Mouse (Mus musculus): Measurements from ENCODE around the gene B230307C23Rik.
"Not testable (repeated sequence)": the region's sequence is repeated elsewhere in the genome, so short reads cannot be mapped to it uniquely, and the experiment has no call there.

Gene B230307C23Rik

DNA sequence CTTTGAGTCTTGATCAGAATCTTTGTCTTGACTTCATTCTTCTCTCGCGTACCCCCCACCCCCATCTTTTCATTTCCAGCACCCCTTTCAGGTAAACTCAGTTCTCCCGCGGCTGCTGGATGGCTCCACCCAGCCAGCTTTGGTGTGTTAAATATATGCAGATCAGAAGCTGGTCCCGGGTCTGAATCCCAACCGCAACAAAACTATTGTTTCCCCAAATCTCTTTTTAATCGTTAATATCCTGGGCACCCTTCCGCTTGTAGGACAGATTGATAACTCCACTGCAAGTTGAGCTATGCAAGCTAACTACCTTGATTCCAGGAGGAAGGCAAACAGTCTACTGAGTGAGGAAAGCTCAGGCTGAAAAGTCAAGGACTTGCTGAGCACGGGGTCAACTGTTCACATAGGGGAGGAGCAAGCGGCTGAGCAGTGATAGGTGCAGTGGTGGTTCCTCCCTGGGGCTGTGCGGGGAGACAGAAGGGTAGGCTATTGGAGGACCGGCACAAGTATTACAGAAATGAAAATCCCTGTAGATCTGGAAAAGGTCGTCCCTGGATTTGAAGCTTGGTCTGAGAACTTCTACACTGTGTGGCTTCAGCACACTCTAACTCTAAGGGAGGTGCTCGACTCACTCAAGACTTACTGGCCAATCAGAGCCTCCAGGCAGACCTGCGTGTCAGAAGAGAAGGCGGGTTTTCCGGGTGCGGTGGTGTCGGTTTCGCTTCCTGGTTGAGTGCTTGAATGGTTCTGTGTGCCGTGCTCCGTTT is at the start of gene B230307C23Rik:
TSS of gene B230307C23Rik (plus strand) at position 700 of the 767 bp plus-strand sequence.
- DNase-seq (ENCODE audit: low spot score), result peak; percentile 77

DNA sequence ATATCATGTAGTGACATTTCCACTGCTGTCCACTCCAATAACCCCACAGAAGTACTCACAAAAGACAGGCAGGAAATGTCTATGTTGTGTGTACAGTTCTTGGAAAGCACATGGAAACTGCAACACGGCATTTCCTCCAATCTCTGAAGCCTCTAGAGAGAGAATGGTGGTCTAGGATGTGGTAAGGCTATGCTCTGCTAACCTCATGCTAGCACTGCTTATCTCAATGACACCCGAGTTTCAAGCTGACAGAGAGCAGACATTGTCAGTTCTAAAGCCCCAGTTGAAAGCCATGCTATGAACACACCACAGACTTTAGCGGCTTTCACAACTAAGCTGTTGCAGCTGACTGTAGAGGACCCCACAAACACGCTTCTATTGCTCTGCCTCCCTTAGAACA is 48.3 kb upstream of the B230307C23Rik start:
- no peak for DNase-seq (ENCODE audit: low spot score)

DNA sequence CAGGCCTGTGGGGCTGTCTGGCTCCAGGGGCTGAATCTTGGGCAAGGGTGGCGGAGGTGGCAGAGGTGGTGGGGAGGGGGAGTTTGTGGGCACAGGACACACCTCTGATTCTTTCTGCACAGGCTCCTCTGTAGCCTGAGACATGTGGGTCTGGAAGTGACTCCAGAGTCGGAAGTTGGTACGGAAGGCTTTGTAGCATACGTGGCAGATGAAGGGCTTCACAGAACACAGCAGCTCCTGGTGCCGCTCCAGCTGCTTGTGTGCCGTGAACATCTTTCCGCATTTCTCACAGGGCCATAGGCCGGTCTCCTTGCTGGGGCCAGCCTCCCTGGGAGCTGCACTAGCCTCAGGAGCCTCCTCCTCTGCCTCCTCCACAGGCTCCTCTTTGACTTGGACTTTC is 47.1 kb upstream of the B230307C23Rik start:
- no peak for DNase-seq (ENCODE audit: low spot score)

DNA sequence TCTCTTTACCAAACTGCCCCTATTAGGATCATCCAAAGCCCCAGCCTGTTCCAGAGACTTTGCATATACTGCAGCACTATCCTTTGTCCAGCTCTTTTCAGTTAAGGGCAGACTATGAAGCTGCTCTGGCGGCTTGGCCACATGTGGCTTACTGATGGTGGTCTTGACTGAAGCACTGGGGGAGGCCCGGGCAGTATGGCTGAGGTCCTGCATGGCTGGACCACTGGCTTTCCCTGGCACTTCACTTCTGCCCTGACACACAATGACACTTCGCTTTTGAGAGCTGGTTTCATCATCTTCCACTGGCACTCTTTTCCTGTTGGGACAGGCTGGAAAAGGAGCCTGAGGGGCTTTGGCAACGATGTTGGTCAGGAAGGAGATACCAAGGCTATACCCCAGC is 44.7 kb upstream of the B230307C23Rik start:
- DNase-seq (ENCODE audit: low spot score), result no peak

DNA sequence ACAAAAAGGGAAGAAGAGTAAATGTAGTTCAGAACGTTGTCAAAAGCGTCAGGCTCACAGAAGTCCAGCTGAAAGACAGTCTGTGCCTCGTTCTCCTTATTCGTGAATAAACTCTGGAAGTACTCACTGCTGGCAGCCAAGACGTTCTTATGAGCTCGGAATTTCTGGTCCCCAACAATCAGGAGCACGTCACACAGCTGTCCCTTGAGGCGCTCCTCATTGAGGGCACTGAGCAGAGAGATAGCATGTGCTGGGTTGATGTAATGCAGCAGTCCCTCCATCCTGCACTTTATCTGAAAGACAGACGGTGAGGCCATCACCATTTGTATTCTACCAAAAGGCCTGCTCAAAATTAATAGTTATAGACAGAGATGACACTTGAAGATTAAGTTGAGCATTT is 44.3 kb upstream of the B230307C23Rik start:
- no peak for DNase-seq (ENCODE audit: low spot score)

DNA sequence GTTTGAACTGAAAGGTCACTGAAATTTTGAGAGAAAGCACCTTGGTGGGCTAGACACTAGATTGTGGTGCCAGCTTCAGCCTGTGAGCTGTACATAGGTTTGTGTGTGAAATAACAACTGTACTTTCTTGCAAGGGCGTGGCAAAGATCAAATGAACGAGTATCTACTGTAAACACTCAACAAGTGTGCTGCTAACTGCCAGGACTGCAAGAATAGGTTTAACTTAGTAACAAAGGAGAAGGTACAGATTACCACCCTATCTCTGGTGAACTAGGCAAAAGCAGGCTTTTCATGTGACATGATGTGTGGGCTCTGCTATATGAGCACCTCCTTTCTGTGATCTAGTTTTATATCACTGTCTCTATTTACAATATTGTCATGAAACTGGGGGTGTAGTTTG is 43.8 kb upstream of the B230307C23Rik start:
- DNase-seq (ENCODE audit: low spot score), result no peak

DNA sequence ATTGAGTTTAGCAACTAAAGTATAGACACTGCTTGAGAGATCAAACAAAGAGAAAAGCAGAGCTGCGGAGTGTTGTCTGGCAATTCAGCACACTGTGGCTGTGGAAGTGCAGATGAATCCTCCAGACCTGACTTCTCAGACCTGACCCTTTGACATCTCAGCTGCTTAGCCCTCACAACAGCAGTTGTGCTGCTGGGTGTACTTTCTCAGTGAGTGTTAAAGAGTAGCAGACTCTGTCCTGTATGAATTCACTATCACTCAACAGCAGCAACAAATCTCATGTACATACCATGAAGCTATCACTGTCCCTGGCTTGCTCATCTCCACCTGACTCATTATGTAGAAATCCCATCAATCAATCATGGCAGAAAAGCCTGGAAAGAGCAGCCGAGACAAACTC is 41.1 kb upstream of the B230307C23Rik start:
- DNase-seq (ENCODE audit: low spot score), result no peak

DNA sequence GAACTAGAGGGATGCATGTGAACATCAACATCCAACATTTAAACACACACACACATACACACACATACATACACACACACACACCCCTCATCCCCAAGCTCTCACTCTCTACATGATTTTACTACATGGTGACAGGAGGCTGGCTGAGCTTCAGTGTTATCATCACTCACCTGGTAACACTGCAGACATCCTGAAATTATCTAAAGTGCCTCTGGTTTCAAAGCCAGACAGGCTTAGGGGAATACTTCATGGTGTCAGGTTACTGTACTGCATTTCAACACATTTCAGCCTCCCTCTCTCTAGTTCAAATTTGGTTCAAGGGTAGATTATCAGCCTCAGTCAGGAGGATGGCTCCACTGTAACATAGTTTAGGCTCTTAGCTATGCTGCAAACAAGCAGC is 39.5 kb upstream of the B230307C23Rik start:
- DNase-seq (ENCODE audit: low spot score), result no peak

DNA sequence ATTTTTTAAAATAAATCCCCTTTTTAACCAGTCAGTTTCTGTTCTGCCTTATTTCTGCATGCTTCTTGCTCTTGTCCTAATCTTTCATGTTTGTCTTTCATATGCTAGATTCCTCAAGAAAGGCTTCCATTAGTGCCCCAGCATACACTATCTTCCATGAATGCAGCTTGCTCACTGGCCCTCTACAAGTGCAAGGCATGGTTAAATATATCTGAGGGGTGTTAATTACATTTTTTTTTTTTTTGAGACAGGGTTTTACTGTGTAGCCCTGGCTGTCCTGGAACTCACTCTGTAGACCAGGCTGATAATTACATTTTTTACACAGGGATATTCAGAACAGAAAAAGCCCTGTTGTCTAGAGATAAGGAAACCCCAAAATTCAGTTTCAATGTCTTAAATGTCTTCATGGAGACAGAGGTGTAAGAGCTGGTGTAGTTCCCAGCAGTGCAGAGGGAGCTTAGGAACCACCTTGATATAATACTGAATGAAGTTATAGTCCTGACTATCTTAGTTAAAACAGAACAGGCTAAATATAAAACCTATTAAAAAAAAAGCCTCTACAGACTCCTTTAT is 38.6 kb upstream of the B230307C23Rik start:
- DNase-seq (ENCODE audit: low spot score), result no peak

DNA sequence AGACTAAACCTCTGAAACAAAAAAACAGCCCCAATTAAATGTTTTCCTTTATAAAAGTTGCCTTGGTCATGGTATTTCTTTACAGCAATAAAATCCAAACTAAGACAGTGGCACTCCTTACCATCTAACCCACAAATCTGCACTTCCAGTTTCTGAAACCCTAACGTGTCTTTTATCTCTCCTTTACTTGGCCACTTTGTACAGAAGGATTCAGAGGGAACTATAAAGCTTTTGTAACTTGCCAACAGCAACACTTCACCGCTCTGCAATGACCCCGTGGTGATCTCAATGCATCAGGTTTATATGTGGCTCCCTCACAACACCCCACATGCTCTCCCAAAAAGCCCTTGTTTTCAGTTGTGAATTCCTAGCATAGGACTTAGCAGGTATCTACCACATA is 36.8 kb upstream of the B230307C23Rik start:
- no peak for DNase-seq (ENCODE audit: low spot score)

DNA sequence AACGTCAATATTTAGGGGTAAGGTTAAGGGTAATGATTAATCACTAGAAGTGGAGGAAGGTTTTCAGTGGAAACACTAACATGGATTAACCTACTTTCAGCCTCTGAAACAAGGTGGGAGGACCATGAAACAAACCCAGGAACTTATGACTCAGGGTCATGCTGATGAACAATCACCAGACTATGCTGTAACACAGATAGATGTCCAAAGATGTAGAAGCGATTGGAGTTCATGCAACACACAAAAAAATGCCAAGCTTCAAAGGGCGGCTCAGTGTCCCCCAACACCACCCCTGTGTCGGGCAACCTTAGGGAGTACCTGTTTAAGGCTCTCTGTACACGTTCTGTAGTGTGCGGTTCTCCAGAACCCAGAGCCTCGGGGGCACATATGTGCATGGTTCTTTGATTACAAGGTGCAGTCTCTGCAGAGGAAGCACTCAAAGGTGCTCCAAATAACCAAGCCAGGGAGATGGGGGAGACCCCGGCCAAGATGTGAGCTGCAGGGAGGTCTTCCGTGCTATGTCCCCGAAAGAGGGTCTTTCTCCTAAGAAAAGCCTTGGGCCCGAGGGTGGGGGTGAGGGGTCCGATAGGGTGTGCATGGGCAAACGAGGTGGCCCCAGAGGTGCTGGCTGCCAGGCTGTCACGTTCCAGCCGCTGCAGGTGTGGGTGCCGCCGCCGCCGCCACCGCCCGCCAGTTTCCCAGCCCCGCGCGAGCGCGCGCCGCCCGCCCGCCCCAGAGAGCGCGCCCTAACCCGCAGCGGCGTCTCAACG is 35.5 kb upstream of the B230307C23Rik start:
- no peak for DNase-seq (ENCODE audit: low spot score)

DNA sequence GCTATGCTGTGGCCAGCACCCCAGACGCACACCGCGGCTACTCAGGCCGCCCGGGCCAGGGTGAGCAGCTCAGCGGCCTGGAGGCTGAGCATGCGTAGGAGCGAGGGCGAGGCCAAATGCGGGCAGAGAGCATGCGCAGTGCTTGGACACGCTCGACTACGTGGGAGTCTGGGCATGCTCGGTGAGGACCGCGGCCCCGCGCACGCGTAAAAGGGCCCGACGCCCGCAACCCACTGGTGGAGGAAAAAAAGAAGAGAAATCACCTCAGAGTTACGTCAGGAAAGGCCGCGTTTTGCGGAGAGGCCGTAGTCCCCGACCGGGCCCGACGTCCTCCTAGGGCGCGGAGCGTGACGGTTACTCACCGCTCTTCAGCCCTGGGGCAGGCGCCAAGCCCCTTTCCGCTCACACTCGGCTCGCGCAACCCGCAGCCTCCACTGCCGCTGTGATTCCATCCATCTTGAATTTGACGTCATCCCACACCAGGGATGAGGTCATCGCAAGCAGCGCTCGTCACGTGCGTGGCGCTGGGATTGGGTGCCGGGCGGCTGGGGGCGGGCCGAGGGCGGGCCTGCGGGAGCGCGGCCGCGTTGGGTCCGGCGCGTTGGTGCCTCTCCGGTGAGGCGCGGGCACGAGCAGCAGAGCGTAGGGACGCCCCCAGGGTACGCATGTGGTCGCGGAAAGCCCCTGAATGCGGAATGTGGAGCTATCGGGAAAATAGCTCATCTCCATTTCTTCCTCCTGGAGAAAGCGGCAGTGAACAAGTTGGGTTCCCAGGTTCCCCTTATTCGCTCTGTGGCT is 34.8 kb upstream of the B230307C23Rik start, which contains the start of the genes C2cd2 and Zbtb21:
TSS of gene C2cd2 (minus strand) at position 448 of the 798 bp plus-strand sequence.
TSS of gene Zbtb21 (minus strand) at position 472 of the 798 bp plus-strand sequence.
- peak; percentile 95 for DNase-seq (ENCODE audit: low spot score)

DNA sequence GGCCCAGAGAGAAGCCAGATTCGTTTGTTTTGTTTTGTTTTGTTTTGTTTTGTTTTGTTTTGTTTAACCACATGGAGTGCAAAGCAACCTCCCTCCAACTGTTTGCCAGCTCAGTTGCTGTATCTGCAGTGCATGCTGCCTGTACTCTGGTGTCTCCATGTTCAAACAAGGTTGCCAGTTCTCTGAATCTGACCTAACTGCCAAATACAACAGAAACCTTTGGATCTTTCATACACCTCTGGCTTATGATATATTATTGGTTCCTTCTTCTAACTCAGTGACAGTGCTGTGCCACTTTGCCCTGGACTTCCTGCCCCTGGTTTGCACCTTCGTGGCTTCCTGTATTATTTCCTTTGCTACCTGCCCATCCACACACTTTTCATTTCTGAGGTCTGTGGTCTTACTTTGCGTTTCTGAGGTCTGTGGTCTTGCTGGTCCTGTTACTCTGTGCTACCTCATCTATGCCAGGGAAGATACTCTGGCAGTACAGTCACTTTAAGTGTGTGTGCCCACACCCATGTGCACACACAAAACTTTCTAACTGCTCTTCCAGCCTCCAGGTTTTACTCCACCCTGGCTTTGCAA is 33.1 kb upstream of the B230307C23Rik start:
- DNase-seq (ENCODE audit: low spot score), result no peak

DNA sequence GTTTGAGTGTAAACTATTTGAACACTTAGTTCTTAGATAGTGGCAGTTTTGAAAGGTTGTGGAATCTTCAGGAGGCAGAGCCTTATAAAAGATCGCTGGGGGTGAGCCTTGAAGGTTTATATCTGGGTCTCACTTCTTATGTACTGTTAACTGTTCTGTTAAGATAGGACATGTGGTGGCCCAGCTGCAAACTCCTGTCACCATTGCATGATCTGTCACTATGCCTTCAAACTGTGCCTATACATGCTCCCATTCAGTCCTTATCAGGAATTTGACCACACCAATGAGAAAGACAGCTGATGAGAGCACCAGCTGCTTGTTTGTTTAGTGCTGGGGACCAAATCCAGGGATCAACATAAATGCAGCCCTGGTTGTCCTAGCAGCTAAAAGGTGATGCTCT is 19.8 kb upstream of the B230307C23Rik start:
- DNase-seq (ENCODE audit: low spot score), result no peak

DNA sequence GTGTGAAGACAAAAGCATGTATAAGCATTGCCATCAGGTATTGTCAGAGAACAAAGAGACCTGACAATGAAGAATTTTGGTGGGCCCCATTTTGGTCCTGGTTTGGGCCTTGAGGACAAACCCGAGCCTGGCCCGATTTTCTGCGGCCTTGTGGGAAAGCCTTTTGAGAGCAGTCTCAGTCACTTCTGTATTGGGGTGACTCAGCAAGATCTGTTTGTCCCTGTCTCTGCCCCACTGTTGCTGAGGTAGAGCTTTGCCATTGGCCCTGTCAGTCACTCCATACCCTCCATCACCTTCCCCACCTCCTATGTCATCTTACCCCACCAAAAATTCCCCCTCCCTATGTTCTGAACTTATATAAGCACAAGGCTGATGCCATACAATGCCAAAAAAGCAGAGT is 19.4 kb upstream of the B230307C23Rik start:
- DNase-seq (ENCODE audit: low spot score), result no peak

DNA sequence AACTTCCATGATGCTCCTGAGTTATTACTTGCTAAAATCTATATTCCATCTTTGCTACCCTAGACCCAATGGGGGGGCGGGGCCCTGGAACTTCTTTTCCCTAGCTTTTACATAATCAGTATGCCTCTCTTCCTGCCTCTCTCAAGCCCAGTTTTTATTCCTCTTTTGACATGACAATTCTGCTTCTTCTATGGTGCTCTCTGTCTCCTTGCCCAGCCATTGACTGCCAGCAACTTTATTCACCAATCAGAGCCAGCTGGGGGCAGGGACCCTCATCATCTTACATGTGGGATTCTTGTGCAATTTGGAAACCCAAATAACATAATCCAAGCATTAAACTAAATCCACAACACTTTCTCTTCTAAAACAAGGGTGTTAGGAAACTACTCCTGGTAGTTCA is 15.8 kb upstream of the B230307C23Rik start:
- no peak for DNase-seq (ENCODE audit: low spot score)

DNA sequence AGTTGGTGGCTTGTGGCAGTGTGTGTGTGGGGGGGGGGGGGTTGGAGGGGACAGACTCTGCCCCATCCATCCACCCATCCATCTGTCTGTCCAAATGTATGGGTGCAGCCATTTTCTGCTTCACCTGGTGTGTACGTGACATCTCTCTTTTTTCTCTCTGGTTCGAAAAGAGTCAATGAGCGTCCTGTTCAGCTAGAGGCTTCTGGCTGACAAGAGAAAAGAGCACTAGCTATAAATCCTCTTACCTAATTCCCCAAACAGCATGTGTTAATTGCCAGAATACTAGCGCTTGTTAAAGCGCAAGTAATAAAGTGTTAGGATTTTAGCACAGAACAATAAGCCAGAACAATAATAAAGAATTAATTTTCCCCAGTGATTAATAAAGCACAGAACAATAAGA is 12.5 kb upstream of the B230307C23Rik start:
- no peak for DNase-seq (ENCODE audit: low spot score)

DNA sequence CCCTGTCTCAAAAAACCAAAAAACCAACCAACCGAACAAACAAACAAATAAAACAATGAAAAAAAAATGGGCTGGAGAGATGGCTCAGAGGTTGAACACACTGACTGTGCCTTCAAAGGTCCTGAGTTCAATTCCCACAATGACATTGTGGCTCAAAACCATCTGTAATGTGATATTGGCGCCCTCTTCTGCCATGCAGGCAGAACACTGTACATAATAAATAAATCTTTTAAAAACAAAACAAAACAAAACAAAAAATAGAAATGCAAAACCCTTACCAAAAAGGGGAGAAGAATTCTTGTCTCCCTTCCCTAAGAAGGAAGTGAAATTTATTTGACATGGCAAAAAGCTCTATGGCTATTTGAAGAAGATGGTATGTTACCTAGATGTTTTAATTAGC is 5.6 kb upstream of the B230307C23Rik start:
- DNase-seq (ENCODE audit: low spot score), result no peak

DNA sequence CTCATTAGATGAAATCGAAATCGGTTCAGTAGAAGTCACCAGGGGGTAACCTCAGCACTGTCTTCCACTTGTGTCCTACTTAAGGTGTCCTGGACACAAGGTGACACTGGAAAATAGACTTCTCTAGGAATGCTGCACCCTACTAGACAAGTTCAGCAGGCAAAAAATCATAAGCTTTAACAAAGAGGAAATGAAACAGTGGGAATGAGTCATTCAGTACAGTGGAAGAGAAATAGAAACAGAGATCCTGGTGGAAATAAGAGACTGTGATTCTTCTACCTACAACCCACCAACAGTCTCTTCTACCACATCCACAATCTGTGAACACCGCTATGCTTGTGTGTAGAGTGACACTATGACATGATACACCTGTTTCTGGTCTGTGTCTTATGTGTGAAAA is 4.6 kb upstream of the B230307C23Rik start:
- not testable (repeated sequence) for DNase-seq (ENCODE audit: low spot score)

DNA sequence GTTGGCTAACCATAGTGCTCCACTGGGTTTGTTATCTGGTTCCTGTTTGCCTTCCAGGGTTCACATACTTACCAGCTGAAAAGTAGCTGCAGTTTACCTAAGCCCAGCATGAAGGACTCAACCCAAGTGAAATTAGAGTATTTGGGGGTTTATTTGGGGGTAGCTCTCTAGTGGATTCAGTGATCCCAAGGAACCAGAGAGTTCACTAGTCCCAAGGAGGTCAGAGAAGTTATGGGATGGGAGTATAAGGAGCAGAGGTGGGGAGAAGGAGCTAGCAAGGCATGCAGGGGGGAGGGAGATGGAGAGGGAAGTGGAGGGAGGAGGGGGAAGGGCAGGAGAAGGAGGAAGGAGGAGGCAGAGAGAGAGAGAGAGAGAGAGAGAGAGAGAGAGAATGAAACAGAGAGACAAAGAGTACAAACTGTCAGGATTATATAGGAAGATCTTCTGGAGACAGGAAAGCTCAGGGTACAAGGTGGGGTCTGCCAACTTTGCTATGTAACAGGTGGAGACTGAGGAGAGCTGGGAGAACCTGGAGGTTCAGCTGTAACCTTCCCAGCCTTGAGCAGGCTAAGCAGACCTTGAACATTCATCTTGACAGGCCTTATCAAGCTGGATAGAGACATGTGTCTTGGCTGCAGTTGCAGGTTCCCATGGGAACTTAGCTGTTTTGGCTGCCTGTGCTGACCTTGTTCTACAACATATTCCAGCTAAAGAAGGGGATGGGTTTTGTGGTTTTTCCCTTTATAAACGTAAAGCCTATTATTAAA is 1.1 kb upstream of the B230307C23Rik start:
- DNase-seq (ENCODE audit: low spot score), result peak; percentile 74

DNA sequence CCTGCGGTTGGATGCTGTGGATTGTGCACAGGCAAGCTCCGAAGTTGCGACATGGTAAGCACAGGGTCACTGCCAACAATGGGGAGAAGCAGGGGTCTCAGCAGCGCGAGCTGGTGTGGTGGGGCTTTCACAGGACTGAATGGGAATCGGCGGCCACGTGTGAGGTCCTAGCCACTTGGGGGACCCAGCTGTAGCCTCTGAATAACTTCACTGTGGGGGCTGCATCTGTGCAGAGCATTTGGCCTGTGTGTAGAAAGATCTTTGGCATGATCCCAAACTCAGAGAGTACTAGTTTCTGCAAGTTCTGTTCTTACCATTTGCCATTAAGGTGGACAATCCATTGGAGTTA is 242 bp downstream of the B230307C23Rik start:
- not testable (repeated sequence) for DNase-seq (ENCODE audit: low spot score)
